Mouse (Mus musculus) fibroblast of lung, adult 2 months (primary cell): ENCODE measurements around the gene Dock9.
A peak's percentile ranks its signal among the peaks of the same experiment; 100 is the strongest.
"Not testable (repeated sequence)": the region's sequence is repeated elsewhere in the genome, so short reads cannot be mapped to it uniquely, and the experiment has no call there.

Experiments
- DNase-seq: peaks from one replicate; pipeline ENCODE4 v3.0.0-alpha.2; 2011; ENCODE audit warnings: low read depth

The Dock9 gene

DNA sequence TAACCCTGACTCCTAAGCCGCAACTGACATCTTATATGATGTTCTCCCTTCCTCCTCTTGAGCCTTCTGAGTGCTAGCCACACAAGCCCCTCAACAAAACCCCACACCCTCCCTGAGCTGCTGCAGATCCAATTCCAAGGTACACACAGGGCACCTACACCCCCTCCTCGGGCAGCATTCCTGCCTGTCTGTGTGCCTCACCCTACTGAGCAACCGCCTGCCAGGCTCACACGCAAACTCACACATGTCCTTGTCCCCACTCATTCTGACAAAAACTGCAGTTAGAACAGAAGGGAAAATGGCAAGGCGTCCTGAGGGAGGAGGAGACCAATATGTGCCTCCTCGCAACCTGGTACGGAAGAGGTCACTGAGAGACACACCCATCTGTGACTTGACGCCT is 60.4 kb downstream of the Dock9 start:
- no peak for DNase-seq

DNA sequence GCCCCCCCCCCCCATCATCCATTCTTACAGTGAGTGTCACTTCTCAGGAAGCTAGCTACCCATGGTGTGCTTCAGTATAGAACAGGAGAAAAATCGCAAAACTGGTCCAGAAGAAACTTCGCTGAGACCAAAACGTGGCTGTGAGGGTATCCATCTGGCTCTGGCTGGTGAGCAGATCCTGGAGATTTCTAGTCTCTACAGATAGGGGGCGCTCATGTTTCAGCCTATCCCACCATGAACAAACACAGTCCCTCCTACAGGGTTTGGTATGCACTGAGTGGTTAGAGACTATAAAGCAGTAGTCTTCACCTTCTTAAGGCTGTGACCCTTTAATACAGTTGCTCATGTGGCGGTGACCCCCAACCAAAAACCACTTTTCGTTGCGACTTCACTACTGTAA is 62.0 kb downstream of the Dock9 start:
- DNase-seq, result no peak

DNA sequence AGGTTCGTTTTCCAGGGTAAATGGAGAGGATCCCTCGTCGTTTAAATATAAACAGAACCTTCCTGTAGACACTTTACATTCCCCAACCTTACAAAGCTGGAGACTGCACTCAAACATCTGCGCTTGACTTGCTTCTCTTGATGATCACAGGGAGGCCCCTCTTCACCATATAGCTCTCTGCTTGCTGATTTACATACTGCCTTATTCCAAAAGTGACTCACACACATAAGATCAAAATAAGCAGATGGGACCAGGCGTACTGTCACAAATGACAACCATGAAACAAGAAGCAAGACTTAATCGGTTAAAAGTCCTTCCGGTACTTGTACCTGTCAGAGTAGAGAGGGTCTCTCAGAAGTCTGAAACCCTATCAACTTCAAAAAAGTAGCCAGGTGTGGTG is 63.4 kb downstream of the Dock9 start:
- no peak for DNase-seq

DNA sequence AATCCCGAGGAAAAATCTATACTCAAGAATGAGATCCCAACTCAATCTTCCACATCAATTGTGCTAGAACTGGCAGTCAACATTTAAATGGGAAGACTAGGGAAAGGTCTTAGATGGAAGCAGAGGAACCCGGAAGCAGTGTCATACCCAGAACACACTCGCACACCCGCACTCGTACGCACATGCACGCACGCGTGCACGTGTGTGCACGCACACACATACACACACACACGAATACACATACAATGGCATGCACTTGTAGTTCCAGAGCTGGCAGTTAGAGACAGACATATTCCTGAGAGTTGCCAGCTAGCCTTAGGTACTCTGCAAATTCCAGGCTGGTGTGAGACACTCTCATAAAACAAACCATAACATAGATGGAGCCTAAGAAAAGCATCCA is 63.9 kb downstream of the Dock9 start:
- no peak for DNase-seq

DNA sequence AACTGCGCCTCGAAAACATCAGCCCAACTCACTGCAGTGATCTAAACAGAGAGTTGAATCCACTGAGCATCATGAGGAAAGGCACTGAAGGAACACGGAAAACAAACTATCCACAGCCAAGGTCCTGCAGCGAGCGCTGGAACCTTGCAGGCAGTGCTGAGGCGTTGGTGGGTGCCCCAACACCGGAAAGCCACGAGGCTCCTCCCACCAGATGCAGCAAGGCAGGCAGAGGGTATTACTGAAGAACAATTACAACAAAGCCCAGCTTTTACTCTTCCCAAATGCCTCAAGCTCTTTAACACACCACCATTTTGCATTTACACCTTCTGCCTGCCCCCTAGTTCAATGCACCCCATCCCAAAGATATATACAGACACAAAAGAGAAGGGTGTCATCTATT is 65.4 kb downstream of the Dock9 start:
- no peak for DNase-seq

DNA sequence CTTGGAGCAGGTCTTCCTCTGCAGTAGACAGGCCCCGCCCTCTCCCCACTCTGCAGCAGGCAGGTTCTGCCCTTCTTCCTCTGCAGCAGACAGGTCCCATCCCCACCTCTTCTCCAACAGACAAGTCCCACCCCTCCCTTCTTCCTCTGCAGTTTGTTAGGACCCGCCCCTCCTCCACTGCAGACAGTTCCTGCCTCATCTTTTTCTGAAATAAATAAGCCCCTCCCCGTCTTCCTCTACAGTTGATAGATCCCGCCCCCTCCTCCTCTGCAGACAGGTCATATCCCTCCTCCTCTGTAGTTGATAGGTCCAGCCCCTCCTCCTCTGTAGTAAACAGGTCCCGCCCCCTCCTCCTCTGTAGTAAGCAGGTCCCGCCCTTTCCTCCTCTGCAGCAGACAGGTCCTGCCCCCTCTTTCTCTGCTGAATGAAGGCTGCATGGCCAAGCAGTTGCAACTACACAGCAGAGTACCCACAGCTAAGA is 65.9 kb downstream of the Dock9 start:
- DNase-seq, result no peak

DNA sequence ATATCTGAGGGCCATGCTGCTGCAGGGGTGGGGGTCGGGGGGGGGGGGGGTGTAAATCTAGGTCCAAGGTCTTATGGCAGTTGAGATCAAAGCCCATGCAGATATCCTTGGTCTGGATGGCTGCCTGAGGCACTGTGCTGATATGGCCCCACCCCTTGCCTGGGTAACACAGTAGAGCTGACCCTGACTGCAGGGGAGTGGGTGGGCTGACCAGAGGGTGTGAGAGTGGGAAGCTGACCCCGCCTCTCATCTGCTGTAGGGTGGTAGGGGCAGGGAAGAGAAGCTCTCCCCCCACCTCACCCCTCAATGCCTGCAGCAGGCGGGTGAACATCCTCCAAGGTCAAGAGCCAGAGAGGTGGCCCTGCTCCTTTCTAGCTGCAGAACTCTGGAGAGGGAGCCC is 66.7 kb downstream of the Dock9 start:
- DNase-seq, result no peak

DNA sequence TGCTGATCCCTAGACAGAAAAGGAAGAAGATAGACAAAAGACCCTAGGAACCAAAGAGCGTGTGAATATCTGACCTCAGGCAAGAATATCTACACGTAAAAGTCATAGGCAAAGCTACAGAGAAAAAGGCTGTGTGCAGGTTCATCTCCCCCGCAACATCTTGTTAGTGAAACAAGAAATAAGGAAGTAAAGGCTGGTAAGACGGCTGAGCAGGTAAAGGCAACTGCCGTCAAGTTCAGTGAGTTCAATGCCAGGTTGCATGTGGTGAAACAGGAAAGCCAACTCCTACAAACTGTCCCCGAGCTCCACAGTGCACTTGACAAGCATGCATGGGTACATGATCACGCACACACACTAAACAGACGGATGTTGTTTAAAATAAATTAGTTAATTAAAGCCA is 69.6 kb downstream of the Dock9 start:
- no peak for DNase-seq

DNA sequence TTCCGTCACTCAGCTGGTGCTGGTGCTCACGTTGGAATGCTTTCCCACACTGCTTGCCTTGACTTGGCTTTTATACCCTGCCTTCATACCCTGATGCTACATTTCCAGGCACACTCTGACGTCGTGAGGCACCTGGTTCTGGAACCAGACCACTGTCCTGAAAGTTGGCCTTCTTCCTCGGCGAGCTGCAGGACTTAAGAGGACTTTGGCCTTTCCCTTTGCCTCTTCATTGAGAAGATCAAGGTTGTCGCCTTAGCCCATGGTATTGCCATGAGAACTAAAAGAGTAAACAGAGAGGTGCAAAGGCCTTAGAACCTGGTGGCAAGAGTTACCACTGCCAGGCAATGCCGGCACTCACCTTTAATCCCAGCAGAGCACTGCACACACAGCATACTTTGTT is 73.1 kb downstream of the Dock9 start:
- DNase-seq, result no peak

DNA sequence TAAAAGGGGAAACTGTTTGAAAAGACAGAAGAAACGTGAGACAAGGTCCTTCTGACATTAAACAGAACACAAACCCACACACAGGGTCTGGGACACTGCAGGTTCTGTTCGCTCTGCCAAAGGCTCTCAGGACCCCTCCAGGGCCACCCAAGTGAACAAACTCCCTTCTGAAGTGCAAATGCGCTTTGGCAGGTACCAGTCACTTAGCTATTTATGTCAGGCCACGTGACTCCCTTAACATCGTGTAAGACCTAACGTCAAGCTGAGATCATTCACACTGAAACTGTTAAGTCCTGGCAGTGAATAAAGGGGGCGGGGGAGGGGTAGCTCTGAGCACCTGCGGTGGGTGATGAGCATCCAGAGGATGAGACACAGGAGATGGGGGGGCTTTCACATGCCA is 74.9 kb downstream of the Dock9 start:
- no peak for DNase-seq

DNA sequence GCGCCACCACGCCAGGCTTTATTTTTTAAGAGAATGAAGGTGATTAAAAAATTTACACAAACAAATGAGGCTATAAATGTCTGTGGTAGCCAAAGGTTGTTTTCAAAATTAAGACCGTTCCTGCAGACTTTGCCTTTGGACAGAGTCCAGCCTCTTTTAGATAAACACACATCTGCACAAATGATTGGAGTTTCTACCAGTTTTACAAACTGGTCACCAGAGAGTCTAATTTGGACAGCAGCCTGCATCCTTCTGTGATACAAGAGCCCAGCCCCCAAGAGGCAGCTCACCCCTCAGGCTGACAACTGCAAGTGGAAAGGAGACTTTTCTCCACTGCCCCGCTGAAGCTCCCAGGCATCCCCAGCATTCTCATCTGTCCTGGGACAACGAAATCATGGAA is 76.2 kb downstream of the Dock9 start:
- DNase-seq, result no peak

DNA sequence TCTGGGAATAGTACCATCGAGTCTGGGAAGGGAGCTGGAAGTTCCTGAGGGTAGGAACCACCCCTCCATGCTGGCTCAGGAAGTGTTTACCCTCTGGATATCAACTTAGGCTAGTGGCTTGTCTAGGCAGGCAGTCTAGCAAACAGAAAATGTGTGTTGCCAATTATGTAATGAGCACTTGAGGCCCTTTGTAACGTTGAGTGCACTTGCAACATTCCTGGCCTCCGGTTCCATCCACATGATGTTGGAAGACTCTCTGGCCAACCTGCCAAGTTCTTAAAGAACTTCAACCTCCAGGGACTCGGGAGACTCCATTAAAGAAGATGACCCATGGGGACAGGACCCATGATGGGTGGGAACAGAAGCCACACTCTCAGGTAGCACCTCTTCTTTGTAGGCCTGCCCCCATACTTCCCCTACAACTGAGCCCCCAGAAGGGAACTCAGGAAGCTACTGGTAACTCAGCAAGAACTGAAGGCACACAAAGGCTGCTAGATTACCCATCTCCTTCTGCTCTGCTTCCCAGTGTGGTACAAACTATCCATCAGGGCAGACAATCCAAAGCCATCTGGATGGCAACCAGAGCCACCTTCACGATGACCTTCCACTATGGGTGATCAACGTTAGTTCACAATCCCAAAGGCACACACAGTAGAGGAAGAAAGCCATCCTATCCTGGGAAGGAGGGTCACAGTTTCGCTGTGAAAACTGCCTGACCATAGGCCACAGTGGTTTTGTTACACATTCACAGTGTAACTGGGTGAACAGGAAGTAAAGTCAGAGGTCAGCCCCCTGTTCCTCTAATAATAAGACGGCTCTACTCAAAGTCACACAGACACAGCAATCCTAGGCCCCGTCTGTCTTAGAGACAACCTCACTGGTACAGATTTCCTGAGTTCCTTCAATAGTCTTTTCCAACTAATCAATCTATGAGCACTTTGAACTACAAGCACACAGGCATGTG is 77.7 kb downstream of the Dock9 start:
- DNase-seq, result no peak

DNA sequence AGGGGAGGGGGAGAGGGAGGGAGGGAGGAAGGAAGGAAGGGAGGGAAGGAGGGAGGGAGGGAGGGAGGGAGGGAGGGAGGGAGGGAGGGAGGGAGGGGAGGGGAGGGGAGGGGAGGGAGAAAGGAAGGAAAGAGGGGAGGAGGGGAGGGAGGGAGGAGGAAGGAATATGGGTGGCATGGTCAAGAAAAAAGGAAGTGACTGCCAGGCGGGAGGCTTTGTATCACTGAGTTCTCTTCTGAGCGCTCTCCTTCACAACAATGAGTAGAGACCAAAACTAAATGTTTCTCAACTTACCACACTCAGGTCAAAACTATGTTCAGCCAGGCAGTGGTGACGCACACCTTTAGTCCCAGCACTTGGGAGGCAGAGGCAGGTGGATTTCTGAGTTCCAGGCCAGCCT is 82.8 kb downstream of the Dock9 start:
- DNase-seq, result not testable (repeated sequence)

DNA sequence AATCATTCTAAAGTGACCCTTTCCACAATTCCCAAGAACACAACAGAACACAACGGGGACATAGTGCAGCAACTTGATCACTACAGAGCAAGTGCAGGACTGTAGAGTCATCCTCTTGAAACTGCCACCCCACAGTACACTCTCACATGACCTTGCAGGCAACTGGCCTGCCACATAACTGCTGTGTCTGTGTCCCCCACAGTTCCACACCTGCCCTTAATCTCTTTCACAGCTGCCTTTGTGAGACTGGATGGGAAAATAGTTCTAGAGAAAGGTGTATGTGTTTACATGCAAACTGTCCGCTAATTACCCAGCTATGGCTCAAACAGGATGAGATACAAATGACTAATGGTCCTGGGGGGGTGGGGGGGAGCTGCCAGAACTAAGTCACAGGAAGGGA is 83.4 kb downstream of the Dock9 start:
- no peak for DNase-seq

DNA sequence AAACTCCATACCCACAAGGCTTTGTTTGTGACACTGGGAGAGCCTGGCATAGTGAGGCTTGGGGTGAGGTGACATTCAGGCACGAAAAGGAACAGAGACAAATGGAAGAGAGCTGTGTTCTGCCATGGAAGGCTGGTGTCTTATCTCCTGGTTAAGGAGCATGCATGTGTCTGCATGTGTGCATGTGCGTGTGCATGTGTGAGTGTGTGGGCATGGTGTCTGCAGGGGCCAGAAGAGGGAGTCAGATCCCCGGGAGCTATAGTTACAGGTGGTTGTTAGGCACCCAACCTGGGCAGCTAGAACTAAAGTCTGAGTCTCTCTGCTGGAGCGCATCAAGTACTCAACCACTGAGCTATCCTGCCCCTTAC is 83.8 kb downstream of the Dock9 start:
- DNase-seq, result no peak

DNA sequence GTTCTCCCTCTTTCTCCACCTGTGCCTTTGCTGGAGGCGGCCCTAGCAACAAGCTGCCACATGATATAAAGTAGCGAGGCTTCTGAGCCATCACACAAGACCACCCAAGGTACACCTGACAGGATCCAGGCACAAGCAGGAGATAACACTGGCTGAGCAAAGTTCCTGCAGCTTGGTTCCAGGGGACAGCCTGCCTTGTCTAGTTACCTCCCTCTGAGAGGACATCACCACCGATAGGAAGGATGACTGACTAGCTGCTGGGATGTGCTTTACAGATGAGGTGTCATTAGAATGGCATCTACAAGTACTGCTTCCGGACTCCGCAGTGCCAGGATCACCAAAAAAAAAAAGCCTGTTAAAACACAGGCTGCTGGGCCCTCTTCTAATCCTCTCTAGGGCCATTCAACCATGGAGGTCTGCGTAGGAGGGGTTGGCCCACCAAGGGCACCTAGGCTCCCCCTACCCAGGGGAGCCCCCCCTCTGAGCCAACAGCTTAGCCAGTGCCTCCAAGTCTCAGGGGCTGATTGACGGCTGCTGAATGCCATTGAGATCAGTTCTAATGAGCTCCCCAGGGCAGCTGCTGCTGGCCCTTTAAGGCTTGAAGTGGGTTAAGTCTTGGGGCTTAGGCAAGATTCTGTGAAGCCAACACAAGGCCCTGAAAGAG is 84.3 kb downstream of the Dock9 start:
- no peak for DNase-seq

DNA sequence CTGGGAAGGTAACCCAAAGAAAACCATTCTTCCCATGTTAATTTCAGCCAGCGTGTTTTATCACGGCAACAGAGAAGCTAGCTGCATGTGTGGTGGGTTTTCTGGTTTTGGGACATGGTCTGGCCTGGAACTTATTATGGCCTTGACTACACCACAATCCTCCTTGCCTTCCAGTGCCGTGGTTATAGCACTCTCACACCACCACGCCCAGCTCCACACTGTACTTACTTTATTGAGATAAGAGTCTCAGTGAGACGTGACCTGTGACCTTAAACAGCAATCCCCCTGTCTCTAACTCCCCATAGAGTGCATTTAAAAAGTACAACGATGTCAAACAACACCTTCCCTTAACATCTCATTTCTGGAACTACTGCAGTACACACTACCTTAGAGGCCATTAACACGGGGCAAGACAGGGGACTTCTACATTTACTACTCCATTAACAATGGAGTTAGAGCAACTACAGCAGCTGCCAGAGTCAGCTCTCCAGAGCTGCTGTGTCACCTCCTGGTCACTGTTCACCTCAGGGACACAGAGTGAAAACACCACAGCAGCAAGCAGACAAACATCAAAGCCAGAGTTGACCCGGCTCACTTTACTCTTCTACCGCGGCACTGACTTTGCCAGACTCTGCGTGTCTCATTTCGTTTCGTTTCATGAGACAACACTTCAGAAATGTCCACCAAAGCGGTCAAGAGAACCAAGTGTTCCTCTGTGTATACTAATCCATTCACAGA is 86.4 kb downstream of the Dock9 start:
- no peak for DNase-seq

DNA sequence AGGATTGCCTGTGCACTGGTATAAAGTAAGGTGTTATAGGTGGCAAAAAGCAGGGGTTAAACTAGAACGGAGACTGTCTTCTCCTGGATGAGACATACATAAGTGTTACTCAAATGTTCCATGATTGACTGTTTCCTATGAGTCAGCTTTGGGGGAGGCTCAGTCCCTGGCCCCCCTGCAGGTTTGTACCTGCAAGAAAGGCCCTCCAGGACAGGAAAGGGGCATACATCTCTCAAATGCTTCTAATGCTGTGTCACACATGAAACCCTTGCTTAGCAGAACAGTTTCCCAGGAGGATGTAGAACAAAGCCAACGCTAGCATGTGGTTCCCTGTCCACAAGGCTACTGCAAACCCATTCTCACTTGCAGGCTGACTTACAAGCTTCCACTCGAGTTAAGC is 87.5 kb downstream of the Dock9 start:
- DNase-seq, result no peak

DNA sequence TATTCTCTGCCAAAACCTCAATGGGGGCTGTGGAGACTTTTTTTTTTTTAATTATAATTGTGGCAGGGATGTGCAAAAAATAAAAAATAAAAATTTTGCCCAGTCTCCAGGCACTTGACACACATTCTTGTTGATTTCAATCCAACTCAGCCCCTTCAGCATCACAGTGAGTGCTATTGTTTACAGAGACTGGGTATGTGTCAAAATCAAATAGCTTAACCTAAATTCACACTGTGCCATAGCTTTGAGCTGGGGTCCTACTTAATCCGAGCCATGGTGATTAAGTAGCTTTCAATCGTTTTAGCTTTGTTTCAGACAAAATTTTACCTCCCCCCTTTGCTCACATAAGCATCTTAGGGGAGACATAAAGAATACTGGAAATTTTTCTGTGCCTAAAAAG is 89.4 kb downstream of the Dock9 start:
- DNase-seq, result no peak

DNA sequence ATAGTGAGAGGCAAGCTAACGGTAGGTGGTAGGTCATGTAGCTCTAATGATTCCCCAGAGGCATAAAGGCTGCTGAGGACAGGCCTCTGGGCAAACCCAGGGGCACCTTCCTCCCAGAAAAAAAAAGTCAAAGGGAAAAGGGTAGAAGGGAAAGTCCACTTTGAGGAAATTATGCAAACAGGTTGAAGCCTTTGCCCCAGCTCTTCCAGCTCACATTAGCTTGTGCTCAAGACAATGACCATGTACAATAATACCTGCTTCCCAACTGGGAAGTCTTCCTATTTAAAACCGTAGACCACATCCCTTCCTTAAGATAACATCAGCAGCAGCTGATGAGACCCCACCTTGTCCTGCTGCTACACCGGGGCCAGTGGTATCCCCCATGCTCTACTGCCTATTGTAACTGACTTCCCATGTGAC is 91.1 kb downstream of the Dock9 start:
- no peak for DNase-seq

DNA sequence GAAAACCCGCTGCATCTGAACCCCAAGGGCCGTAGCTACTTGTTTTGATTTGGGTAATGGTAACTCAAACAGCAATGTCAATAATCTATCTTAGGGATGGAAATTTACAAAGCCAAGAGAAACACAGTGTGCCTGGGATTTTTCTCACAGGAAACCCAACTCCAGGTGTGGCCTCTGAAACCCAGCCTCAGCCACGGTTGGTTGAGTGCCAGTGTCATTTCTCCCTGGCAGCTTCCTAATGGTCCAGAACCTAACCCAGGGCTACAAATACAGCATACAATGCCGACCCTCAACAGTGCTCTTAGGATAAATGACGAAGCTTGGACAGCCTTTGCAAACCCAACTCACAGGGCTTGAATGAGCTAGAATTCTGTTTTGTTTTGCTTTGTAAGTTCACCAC is 92.0 kb downstream of the Dock9 start:
- DNase-seq, result peak; percentile 46

DNA sequence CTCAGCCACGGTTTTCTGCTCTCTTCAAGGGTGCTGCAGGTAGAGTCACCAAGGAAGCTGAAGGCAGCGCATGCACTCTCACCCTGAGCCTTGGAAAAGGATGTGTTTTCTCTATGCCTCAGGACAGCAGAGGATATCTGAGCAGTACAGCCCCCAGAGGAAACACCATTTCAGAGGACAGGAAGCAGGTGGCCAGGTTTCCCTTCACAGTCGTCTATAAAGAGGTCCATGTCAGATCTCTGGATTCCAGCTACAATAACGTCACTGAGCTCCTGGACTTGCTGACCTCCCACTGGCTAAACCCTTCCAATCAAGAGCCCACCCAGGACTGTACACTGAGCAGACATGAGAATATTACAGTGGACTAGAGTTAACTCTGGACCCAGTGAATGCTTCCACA is 95.1 kb downstream of the Dock9 start:
- DNase-seq, result no peak

DNA sequence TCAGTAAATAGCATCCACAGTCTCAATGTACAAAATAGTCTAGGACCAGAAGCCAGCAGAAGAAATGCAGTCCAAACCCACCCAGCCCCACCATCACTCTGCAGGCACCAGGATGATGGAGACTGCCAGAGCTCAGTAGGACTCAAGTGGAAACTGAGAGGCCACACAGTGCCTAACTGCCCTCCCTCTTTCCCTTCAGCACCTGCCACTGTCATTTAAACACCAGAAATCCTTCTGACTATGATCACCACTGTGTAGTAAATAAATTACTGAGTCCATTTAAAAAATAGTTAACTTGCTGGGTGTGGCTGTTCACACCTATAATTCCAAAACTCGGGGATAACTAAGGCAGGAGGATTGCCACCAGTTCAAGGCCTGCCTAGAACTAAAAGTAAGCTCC is 97.6 kb downstream of the Dock9 start:
- no peak for DNase-seq
